Mouse (Mus musculus): ENCODE data around the gene Sirt7.

Gene Sirt7

GRCm38 (mm10) chr11:120571754-120572416 is 53.2 kb downstream of the Sirt7 start:
- no peak for DNase-seq (ENCODE audit: low read depth, low spot score)

GRCm38 (mm10) chr11:120571122-120571521 is 53.9 kb downstream of the Sirt7 start:
- no peak for DNase-seq (ENCODE audit: low read depth, low spot score)

Data from ES-CJ7 (cell line).